Mouse (Mus musculus) megakaryocyte-erythroid progenitor cell, adult 5 weeks (primary cell): ENCODE results near the gene Kif17. TPM values are rescaled to one million over a fixed set of nuclear protein-coding genes. Genes with fewer than 3 reads are reported as not detected.

Source experiments
- polyA plus RNA-seq: library from polyadenylated mRNA; stranded (reverse); fragments of >175 nt; gene quantifications from 2 replicates; pipeline ENCODE4 v1.2.3, GENCODE M21; 2012

Kif17 gene
- polyA plus RNA-seq, result 10.1 and 15.7 TPM in 2 replicates

DNA sequence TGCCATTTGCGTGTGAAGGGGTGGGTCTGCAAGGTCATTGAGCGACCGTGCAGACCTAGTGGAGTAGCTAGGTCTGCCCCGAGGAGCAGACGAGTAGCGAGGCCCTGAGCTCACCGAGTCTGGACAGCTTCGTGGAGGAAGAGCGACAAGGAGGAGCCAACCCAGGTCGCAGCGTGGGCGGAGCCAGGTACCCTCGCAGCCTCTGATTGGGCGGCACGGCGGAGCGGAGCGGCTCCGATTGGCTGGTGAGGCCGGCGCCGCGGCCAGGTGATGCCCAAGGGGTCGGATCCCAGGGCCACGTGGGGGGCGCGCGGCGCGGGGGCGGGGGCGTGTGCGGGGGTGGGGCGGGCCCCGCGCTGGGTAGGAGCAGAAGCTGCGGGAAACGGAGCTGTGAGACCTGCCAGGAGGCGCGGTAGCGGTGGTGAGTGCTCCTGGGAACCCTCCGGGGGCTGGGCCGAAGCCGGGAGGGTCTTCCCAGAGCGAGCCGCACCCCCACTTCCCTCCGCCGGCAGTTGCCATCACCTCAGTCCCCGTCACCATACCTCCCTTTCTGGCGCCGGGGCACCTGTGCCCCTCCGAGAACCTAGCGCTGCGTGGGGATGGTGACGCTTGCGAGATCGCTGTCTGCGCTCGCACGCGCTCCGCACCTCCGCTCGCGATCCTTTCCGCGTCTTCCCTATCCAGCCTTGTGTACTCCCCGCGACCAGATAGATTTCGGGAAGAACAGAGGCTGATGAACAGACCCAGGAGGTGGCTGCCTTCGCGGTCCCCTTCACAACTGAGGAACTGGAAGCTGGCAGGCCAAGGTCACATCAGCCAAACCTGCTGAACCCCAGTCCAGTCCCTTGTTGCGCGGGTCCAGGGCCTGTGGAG lies at the start of gene Kif17, which contains the start of gene Sh2d5:
Gene Kif17, plus strand, starts transcription at position 348 of the 873 bp plus-strand sequence.
Gene Sh2d5, plus strand, starts transcription at position 316 of the 873 bp plus-strand sequence.

DNA sequence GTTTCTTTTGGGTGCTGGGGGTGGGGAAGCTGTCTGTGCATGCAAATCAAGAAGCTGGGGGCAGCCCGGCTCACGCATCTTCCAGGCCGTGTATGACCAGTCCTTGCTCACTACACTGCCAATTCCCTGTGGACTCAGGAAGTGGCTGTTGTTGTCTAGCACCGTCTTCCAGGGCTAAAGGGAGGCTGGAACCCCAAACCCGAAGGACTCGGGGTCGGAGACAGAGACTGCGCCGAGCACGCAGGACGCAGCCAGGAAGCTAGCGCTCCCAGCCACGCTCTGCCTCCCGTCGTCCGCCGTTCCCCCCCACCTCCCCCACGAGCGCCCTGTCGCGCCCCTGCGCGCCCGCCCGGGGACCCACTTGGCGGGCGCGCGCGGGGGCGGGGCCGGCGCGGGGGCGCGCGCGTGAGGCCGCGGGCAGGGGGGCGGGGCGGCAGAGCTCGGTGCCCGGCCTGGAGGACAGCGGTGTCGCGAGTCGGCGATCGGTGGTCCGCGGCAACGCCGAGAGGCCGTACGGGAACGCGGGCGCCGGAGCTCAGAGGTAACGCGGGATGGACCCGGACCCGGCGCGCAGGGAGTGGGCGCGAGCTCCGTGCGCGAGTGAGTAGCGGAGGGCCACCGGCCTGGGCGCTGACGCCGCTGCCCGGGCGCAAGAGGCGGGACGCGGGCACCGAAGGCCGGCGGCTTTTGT lies 33.9 kb upstream of the Kif17 start, which contains the start of gene Hp1bp3:
Gene Hp1bp3, plus strand, starts transcription at position 97 of the 691 bp plus-strand sequence.

DNA sequence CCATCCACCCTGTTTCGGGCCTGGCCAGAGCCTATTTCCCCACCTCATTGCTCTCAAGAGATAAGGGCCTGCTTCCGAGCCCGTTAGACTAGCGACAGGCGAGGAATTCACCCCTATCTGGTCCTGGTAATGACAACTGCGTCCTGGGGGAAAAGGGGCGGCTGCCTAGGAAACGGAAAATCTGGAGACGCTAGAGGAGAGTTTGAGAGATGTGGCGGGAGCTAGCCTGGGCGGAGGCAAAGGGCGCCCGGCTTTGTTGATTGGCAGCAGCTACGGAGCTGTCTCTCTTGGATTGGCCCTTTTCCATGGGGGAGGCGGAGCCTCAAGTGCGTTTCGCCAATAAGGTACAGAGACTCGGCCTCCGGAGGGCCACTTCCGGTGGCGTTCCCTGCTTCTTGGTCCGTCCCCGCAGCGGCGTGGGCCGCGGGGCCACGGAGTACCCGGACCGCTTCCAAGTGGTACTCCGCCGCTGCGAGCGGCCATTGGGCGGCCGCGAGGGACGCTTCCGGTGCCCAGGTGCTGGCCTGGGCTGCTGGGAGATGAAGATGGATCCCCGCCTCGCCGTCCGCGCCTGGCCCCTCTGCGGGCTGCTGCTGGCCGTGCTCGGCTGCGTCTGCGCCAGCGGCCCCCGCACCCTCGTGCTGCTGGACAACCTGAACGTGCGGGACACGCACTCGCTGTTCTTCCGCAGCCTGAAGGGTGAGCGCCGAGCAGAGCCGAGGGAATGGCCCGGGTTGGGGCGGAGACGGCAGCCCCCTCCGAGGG lies 54.3 kb downstream of the Kif17 start, which contains the start of gene Ddost:
Gene Ddost, plus strand, starts transcription at position 391 of the 765 bp plus-strand sequence.

DNA sequence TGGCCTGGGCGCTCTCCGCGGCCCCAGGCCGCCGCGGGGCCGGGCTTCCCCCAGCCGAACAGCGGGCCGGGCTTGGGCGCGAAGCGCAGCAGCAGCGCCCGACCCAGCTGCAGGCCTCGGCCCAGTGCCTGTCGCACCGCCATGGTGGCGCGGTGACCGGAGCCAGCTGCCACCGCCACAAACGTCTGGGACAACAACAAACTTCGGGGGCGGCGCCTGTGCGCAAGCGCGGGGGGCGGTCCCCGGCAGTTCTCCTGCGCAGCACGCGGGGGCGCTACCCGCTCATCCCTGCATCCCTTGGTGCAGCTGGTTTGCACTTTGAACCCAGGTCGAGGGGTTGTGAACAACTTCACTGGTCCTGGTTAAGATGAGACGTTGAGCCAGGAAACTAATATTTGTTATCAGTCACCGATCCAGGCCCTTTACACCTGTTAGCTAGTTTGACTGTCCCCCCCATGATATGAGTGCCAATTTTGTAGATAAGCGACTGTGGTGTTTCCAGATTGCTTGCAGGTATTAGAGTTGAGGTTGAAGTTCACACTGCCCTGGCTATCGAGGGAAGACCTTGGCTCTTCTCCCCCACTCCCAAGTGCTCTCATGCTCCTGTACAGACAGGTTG lies 76.0 kb downstream of the Kif17 start, which contains the start of gene Pink1:
Gene Pink1, minus strand, starts transcription at position 231 of the 619 bp plus-strand sequence.

Other genes starting within 250 kb of the Kif17 start
- gene Hp1bp3, start 34.1 kb upstream of the Kif17 start, polyA plus RNA-seq, result 82.6 and 101 TPM in 2 replicates
- gene Sh2d5, start within 50 bp of the Kif17 start, polyA plus RNA-seq, result 58.2 and 65.0 TPM in 2 replicates
- gene Ddost, start 54.3 kb downstream of the Kif17 start, polyA plus RNA-seq, result 223 and 304 TPM in 2 replicates
- 96.7 and 103 TPM in 2 replicates for gene Pink1, start 75.9 kb downstream of the Kif17 start, polyA plus RNA-seq
- 0.13 TPM in 1 of 2 replicates, not detected in the other for gene Cda, start 117.6 kb downstream of the Kif17 start, polyA plus RNA-seq
- 0.05 and 0.06 TPM in 2 replicates for gene Fam43b, start 146.1 kb downstream of the Kif17 start, polyA plus RNA-seq
- gene Mul1, start 184.2 kb downstream of the Kif17 start, polyA plus RNA-seq, result 29.0 and 37.7 TPM in 2 replicates
- gene Camk2n1, start 203.9 kb downstream of the Kif17 start, polyA plus RNA-seq, result 1.1 TPM in 2 replicates